Mouse (Mus musculus): ENCODE results near the gene Prr22. TPM values are rescaled to one million over a fixed set of nuclear protein-coding genes. Genes with fewer than 3 reads are reported as not detected.

Prr22 gene
- polyA plus RNA-seq (2012; ENCODE audit: insufficient read depth, low replicate concordance): 2.8 and 12.2 TPM in 2 replicates

GRCm38 (mm10) chr17:56769950-56770349 lies at the start of gene Prr22:
Gene Prr22, plus strand, starts transcription at chr17:56770250.
- Histone ChIP-seq H3K27me3 (replicated peaks) (peaks cover 4% of the 10 kb centered on the region), H3K36me3 (replicated peaks; ENCODE audit: low read length) (peaks cover 53% of the 10 kb centered on the region), H3K4me3 (replicated peaks) (no peak within 1 kb of the TSS), H3K4me1 (peaks cover 19% of the 10 kb centered on the region), H3K9me3 (no peaks in the 10 kb centered on the region)
- TF ChIP-seq GATA1 (IDR thresholded peaks at IDR 0.05; ENCODE audit: borderline replicate concordance, low read length) (no peak), FLI1 (IDR thresholded peaks at IDR 0.05; ENCODE audit: low read length) (no peak)

GRCm38 (mm10) chr17:56722441-56722840 lies 47.6 kb upstream of the Prr22 start:
- Histone ChIP-seq H3K9me3 (no peaks in the 10 kb centered on the region), H3K27me3 (replicated peaks) (peaks cover 11% of the 10 kb centered on the region), H3K4me3 (replicated peaks) (no peak overlapping the region), H3K4me1 (peaks cover 33% of the 10 kb centered on the region), H3K36me3 (replicated peaks; ENCODE audit: low read length) (peaks cover 55% of the 10 kb centered on the region)
- TF ChIP-seq FLI1 (IDR thresholded peaks at IDR 0.05; ENCODE audit: low read length): no peak
- no peak for TF ChIP-seq GATA1 (IDR thresholded peaks at IDR 0.05; ENCODE audit: borderline replicate concordance, low read length)

DNA sequence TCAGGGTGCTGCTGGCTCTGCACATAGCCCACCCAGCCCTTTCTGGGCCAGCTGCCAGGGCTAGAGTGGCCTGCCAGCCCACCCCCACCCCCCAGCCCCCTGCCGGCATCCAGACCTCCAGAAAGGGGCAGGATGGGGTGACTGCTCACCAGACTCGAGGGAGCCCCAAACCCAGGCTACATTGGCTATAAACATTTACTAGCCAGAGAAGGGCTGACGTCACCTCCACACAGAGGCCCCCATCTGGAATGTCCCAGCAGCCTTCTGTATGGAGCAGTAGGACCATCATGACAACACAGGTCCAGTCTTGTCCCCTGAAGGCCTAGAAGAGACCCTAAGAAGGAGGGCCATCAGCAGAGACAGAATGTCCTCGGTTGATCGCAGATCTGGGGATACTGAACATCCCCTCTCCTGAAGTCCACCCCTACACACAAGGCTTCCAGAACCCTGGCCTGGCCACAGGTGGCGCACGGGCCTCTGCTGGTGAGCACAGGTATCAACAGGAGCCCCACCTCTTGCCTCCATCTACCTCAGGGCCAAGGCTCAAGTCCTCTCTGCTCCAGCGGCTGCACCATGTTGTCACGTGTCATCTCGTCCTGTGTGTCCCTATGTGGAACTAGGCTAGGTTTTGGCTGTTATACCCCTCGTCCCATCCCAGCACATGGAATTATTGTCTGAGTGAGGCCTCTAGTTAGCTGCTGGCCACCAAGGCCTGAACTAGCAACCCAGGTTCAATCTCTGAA lies 46.5 kb upstream of the Prr22 start:
- Histone ChIP-seq H3K27me3 (replicated peaks) (peaks cover 22% of the 10 kb centered on the region), H3K36me3 (replicated peaks; ENCODE audit: low read length) (peaks cover 55% of the 10 kb centered on the region), H3K4me1 (peaks cover 29% of the 10 kb centered on the region), H3K4me3 (replicated peaks) (no peak overlapping the region), H3K9me3 (no peaks in the 10 kb centered on the region)
- no peak for TF ChIP-seq FLI1 (IDR thresholded peaks at IDR 0.05; ENCODE audit: low read length)
- TF ChIP-seq GATA1 (IDR thresholded peaks at IDR 0.05; ENCODE audit: borderline replicate concordance, low read length): no peak

- Histone ChIP-seq H3K9me3 (no peaks in the 10 kb centered on the region), H3K4me3 (replicated peaks) (no peak overlapping the region), H3K4me1 (peaks cover 9% of the 10 kb centered on the region), H3K27me3 (replicated peaks) (peaks cover 51% of the 10 kb centered on the region), H3K36me3 (replicated peaks; ENCODE audit: low read length) (peaks cover 26% of the 10 kb centered on the region)
- TF ChIP-seq FLI1 (IDR thresholded peaks at IDR 0.05; ENCODE audit: low read length): no peak
- no peak for TF ChIP-seq GATA1 (IDR thresholded peaks at IDR 0.05; ENCODE audit: borderline replicate concordance, low read length)
These were observed 42.9 kb upstream of the Prr22 start for GRCm38 (mm10) chr17:56727029-56727649.

- Histone ChIP-seq H3K36me3 (replicated peaks; ENCODE audit: low read length) (peaks cover 21% of the 10 kb centered on the region), H3K4me3 (replicated peaks) (no peak overlapping the region), H3K4me1 (peaks cover 9% of the 10 kb centered on the region), H3K27me3 (replicated peaks) (peaks cover 54% of the 10 kb centered on the region), H3K9me3 (no peaks in the 10 kb centered on the region)
- TF ChIP-seq GATA1 (IDR thresholded peaks at IDR 0.05; ENCODE audit: borderline replicate concordance, low read length) (no peak), FLI1 (IDR thresholded peaks at IDR 0.05; ENCODE audit: low read length) (no peak)
These were observed 42.4 kb upstream of the Prr22 start for GRCm38 (mm10) chr17:56727659-56728058.

DNA sequence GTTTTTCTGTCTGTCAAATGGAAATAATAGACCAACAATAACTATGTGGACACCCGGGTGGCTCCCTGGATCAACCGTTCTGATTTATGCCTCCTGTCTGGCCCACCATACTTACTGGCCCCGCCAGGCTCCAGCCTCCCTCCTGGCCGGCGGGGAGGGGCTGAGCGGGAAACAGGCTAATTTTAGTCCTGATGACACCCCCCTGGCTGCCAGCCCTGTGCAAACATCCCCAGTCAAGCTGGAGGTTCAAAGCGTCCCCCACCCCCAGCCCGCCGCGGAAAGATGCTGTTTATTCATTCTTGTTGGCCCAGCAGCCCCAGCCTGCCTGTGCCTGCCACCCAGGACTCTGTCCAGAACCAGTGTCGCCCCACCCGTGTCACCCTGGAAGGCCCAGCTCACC lies 41.9 kb upstream of the Prr22 start:
- no peak for TF ChIP-seq FLI1 (IDR thresholded peaks at IDR 0.05; ENCODE audit: low read length)
- no peak for TF ChIP-seq GATA1 (IDR thresholded peaks at IDR 0.05; ENCODE audit: borderline replicate concordance, low read length)
- Histone ChIP-seq H3K4me1 (peaks cover 9% of the 10 kb centered on the region), H3K27me3 (replicated peaks) (peaks cover 56% of the 10 kb centered on the region), H3K9me3 (no peaks in the 10 kb centered on the region), H3K4me3 (replicated peaks) (no peak overlapping the region), H3K36me3 (replicated peaks; ENCODE audit: low read length) (peaks cover 17% of the 10 kb centered on the region)

DNA sequence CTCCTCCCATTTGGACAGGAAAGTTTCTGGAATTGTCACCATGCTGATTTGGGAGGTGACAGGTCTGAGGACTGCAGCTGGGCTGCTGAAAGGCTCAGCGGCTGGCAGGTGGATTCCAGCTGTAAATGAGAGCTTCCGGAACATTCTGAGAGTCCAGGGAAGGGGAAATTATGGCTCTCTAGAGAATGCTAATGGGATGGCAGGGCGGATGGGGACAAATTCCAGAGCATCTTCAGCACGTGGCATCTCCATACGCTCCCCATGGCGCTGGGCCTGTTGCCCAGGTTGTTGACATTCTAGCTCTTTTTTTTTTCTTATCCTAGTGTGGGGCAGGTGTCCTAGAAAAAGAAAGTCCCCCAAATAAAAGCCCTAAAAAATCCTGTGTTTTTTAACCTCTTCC lies 40.9 kb upstream of the Prr22 start:
- H3K4me1 ChIP-seq: peaks cover 9% of the 10 kb centered on the region
- no peak overlapping the region for H3K4me3 ChIP-seq (replicated peaks)
- peaks cover 67% of the 10 kb centered on the region for H3K27me3 ChIP-seq (replicated peaks)
- H3K36me3 ChIP-seq (replicated peaks; ENCODE audit: low read length): peaks cover 6% of the 10 kb centered on the region
- TF ChIP-seq FLI1 (IDR thresholded peaks at IDR 0.05; ENCODE audit: low read length) (no peak), GATA1 (IDR thresholded peaks at IDR 0.05; ENCODE audit: borderline replicate concordance, low read length) (no peak)
- H3K9me3 ChIP-seq: no peaks in the 10 kb centered on the region

DNA sequence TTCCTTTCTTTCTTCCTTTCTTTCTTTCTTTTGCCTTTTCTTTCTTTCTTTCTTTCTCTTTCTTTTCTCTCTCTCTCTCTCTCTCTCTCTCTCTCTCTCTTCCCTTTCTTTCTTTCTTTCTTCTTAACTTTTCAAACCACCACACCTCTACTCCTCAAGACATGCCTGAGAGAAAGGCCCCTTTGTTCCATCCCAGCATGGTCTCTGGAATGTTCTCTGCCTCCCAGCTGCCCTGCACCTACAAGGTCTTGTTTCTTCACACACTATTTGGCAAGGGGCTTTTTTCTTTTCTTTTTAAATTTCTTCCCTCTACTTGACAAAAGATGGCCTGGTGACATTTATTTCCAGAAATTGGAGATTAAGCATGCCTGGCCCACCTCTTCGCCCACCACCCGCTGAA lies 40.4 kb upstream of the Prr22 start:
- Histone ChIP-seq H3K27me3 (replicated peaks) (peaks cover 72% of the 10 kb centered on the region), H3K4me3 (replicated peaks) (no peak overlapping the region), H3K4me1 (peaks cover 13% of the 10 kb centered on the region), H3K9me3 (no peaks in the 10 kb centered on the region), H3K36me3 (replicated peaks; ENCODE audit: low read length) (peaks cover 1% of the 10 kb centered on the region)
- no peak for TF ChIP-seq FLI1 (IDR thresholded peaks at IDR 0.05; ENCODE audit: low read length)

GRCm38 (mm10) chr17:56736534-56736933 lies 33.5 kb upstream of the Prr22 start:
- TF ChIP-seq GATA1 (IDR thresholded peaks at IDR 0.05; ENCODE audit: borderline replicate concordance, low read length) (no peak), FLI1 (IDR thresholded peaks at IDR 0.05; ENCODE audit: low read length) (no peak)
- peaks cover 6% of the 10 kb centered on the region for H3K4me1 ChIP-seq
- no peak overlapping the region for H3K4me3 ChIP-seq (replicated peaks)
- no peaks in the 10 kb centered on the region for H3K36me3 ChIP-seq (replicated peaks; ENCODE audit: low read length)
- H3K27me3 ChIP-seq (replicated peaks): peaks cover 79% of the 10 kb centered on the region
- peaks cover 5% of the 10 kb centered on the region for H3K9me3 ChIP-seq

DNA sequence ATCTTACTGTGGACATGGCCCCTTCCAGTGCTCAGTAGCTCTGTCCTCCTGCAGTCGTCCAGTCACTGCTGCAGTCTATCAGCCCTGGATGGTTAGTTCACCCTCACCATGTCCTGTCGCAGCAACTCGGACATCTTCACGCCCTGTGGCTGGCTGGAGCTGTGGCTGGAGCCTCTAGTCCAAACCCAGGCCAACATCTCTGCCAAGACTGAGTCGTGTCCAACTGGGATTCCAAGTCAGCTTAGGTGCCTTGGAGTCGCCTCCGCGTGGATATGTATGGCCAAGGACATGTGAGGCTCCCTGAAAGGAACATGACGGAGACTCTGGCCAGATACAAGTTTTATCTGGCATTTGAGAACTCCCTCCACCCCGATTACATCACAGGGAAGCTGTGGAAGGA lies 31.8 kb upstream of the Prr22 start:
- Histone ChIP-seq H3K36me3 (replicated peaks; ENCODE audit: low read length) (no peaks in the 10 kb centered on the region), H3K27me3 (replicated peaks) (peaks cover 75% of the 10 kb centered on the region), H3K4me1 (peaks cover 6% of the 10 kb centered on the region), H3K9me3 (peaks cover 5% of the 10 kb centered on the region), H3K4me3 (replicated peaks) (no peak overlapping the region)
- TF ChIP-seq FLI1 (IDR thresholded peaks at IDR 0.05; ENCODE audit: low read length) (no peak), GATA1 (IDR thresholded peaks at IDR 0.05; ENCODE audit: borderline replicate concordance, low read length) (no peak)
